ENCODE assay signal across 13 mouse cellular contexts in genomic region chr15:81044446-81044845, GRCm38 (mm10).
DNase-seq lines count a peak whose midpoint lies in the region; ATAC-seq lines count a peak whose summit lies in the region.
"Had no signal": no experiment of that assay in that cellular context is flagged by ENCODE, and none has a peak within 500 bp of the region (broad histone marks: within the 10 kb centered on the region; RNA-seq: fewer than 3 reads in every experiment).

No protein-coding gene starts in this region.

- H3K4me3 ChIP-seq in liver, embryonic 11.5 days (ENCODE audit: low read depth, low read length): peak overlapping the region; percentile 36
- H3K4me3 ChIP-seq: heart, adult 2 months; midbrain, embryonic 10.5 days had no signal

- peaks cover 39% of the 10 kb centered on the region for H3K4me1 ChIP-seq in liver, embryonic 11.5 days (replicated peaks; ENCODE audit: control insufficient read depth, insufficient read depth, low read length)

- H3K27ac ChIP-seq in liver, embryonic 11.5 days (ENCODE audit: low read depth, low read length): peak overlapping the region; percentile 25; the same call in 1 of the 2 replicates
- H3K27ac ChIP-seq: heart, adult 2 months; midbrain, embryonic 10.5 days had no signal

- no peak for ATAC-seq in liver, embryonic 11.5 days (replicated peaks; ENCODE audit: low FRiP score)

- no peaks in the 10 kb centered on the region for H3K27me3 ChIP-seq in liver, embryonic 11.5 days (replicated peaks; ENCODE audit: control insufficient read depth, insufficient read depth, low read length)

- H3K9me3 ChIP-seq in liver, embryonic 11.5 days (ENCODE audit: control insufficient read depth, low read length): no peaks in the 10 kb centered on the region
- H3K9me3 ChIP-seq: midbrain, embryonic 10.5 days had no signal

- H3K9ac ChIP-seq in liver, embryonic 11.5 days (ENCODE audit: low read depth, low read length): peak overlapping the region; percentile 25; the same call in 1 of the 2 replicates

- H3K36me3 ChIP-seq in liver, embryonic 11.5 days (ENCODE audit: control insufficient read depth, insufficient read depth, low read length): no peaks in the 10 kb centered on the region

- WGBS in liver, embryonic 11.5 days: 61% methylated on average over 9 of the region's 9 CpGs

- no peak for DNase-seq in liver, embryonic 11.5 days (ENCODE audit: low spot score)
- no peak for DNase-seq in liver
- DNase-seq in induced T-regulatory cell, adult 2 months (ENCODE audit: low read depth): peak; percentile 88
- peak; percentile 43 to 48 for DNase-seq in monocyte, adult 2 months (ENCODE audit: low read depth in 1 of 2, low spot score in 2 of 2)
- peak; percentile 83 for DNase-seq in thymus, postnatal 14 days
- DNase-seq in layer of hippocampus, postnatal 14 days (ENCODE audit: low spot score in 2 of 2): no peak
- DNase-seq in right cerebral cortex, postnatal 14 days: no peak
- no peak for DNase-seq in adrenal gland, adult (ENCODE audit: inconsistent age in 2 of 2, low spot score in 1 of 2)
- DNase-seq: adrenal gland, adult 8-10 months; cerebellum, adult 9-11 months; layer of hippocampus, postnatal 36 days had no signal

- peak overlapping the region; percentile 55 for H3K4me2 ChIP-seq in liver, embryonic 11.5 days

Comparison
In these comparisons a context has a peak if more than half of its experiments do, and no peak if none do; other contexts are left out.
1. DNase-seq: peak in induced T-regulatory cell, adult 2 months (single experiment), monocyte, adult 2 months (2 of 2) and thymus, postnatal 14 days (single experiment); none in liver, embryonic 11.5 days (single experiment), liver (single experiment), layer of hippocampus, postnatal 14 days (0 of 2), right cerebral cortex, postnatal 14 days (single experiment) and adrenal gland, adult (0 of 2).